Mouse (Mus musculus) spleen, embryonic (tissue): Measurements from ENCODE around the gene Ccnd3.

Experiments
- CTCF ChIA-PET: fragments of 350-600 bp; sonication (Branson Sonifier 250); formaldehyde crosslinking; loops from one replicate; lab custom pipeline; 2022; lab: Charles Lee

The Ccnd3 gene

GRCm38 (mm10) chr17:47588517-47588916, 83.7 kb downstream of the Ccnd3 start:
- CTCF ChIA-PET = no interaction called here

- CTCF ChIA-PET = interaction anchor here (0.7 kb wide), 2 partner anchors 37 to 282 kb away, joined by 5 to 7 read pairs; no protein-coding TSS in a partner anchor
These were observed 86.2 kb downstream of the Ccnd3 start for GRCm38 (mm10) chr17:47591073-47591472.

GRCm38 (mm10) chr17:47593215-47593853, 88.5 kb downstream of the Ccnd3 start:
- CTCF ChIA-PET = interaction anchor here (0.6 to 0.7 kb wide), 2 partner anchors 10 to 355 kb away, joined by 3 to 4 read pairs; no protein-coding TSS in a partner anchor

GRCm38 (mm10) chr17:47593854-47594182, 89.0 kb downstream of the Ccnd3 start:
- CTCF ChIA-PET = interaction anchor here (0.6 to 0.7 kb wide), 2 partner anchors 10 to 354 kb away, joined by 3 to 4 read pairs; no protein-coding TSS in a partner anchor

- CTCF ChIA-PET = interaction anchor here (0.7 kb wide), 1 partner anchor 11 kb away, joined by 3 read pairs; no protein-coding TSS in a partner anchor
These were observed 89.5 kb downstream of the Ccnd3 start for GRCm38 (mm10) chr17:47594183-47594968.

- CTCF ChIA-PET = interaction anchor here (0.6 to 0.7 kb wide), 2 partner anchors 79 to 95 kb away, joined by 14 to 30 read pairs; no protein-coding TSS in a partner anchor
These were observed 90.1 kb downstream of the Ccnd3 start for GRCm38 (mm10) chr17:47594969-47595247.

- CTCF ChIA-PET = interaction anchor here (0.6 to 1.1 kb wide), 6 partner anchors 9 to 196 kb away, joined by 3 to 30 read pairs (median 8); no protein-coding TSS in a partner anchor
These were observed 90.7 kb downstream of the Ccnd3 start for GRCm38 (mm10) chr17:47595248-47596161.

- CTCF ChIA-PET = interaction anchor here (0.6 to 1.1 kb wide), 5 partner anchors 8 to 197 kb away, joined by 3 to 10 read pairs (median 5); no protein-coding TSS in a partner anchor
These were observed 91.4 kb downstream of the Ccnd3 start for GRCm38 (mm10) chr17:47596162-47596838.

- CTCF ChIA-PET = interaction anchor here (0.6 kb wide), 1 partner anchor 118 kb away, joined by 3 read pairs; no protein-coding TSS in a partner anchor
These were observed 92.0 kb downstream of the Ccnd3 start for GRCm38 (mm10) chr17:47596839-47597164.

GRCm38 (mm10) chr17:47597261-47597660, 92.4 kb downstream of the Ccnd3 start:
- CTCF ChIA-PET = no interaction called here

- CTCF ChIA-PET = interaction anchor here (0.6 to 1.1 kb wide), 4 partner anchors 18 to 123 kb away, joined by 3 to 6 read pairs (median 4); no protein-coding TSS in a partner anchor
These were observed 93.2 kb downstream of the Ccnd3 start for GRCm38 (mm10) chr17:47597838-47598579.

GRCm38 (mm10) chr17:47598580-47599304, 93.9 kb downstream of the Ccnd3 start:
- CTCF ChIA-PET = interaction anchor here (0.6 to 1.1 kb wide), 8 partner anchors 10 to 124 kb away, joined by 3 to 6 read pairs (median 4); partner anchors contain the start of genes Gm21981 and Prickle4

GRCm38 (mm10) chr17:47599511-47600297, 94.9 kb downstream of the Ccnd3 start:
- CTCF ChIA-PET = interaction anchor here (0.9 to 1.1 kb wide), 3 partner anchors 9 to 95 kb away, joined by 3 to 4 read pairs (median 4); partner anchors contain the start of genes Gm21981 and Prickle4

GRCm38 (mm10) chr17:47600601-47601388, 95.9 kb downstream of the Ccnd3 start:
- CTCF ChIA-PET = interaction anchor here (0.6 kb wide), 1 partner anchor 90 kb away, joined by 3 read pairs; no protein-coding TSS in a partner anchor

- CTCF ChIA-PET = interaction anchor here (0.6 kb wide), 1 partner anchor 90 kb away, joined by 3 read pairs; no protein-coding TSS in a partner anchor
These were observed 96.5 kb downstream of the Ccnd3 start for GRCm38 (mm10) chr17:47601389-47601755.

- CTCF ChIA-PET = interaction anchor here (0.7 kb wide), 1 partner anchor 926 kb away, joined by 3 read pairs; no protein-coding TSS in a partner anchor
These were observed 97.4 kb downstream of the Ccnd3 start for GRCm38 (mm10) chr17:47602289-47602688.

GRCm38 (mm10) chr17:47606220-47606619, 101.4 kb downstream of the Ccnd3 start:
- CTCF ChIA-PET = interaction anchor here (0.9 kb wide), 1 partner anchor 95 kb away, joined by 3 read pairs; no protein-coding TSS in a partner anchor
